Mouse (Mus musculus) neural tube, embryonic 11.5 days (tissue): ENCODE data around the gene Kpna6. TPM values are rescaled to one million over a fixed set of nuclear protein-coding genes. Genes with fewer than 3 reads are reported as not detected.
A peak's percentile ranks its signal among the peaks of the same experiment; 100 is the strongest.

ENCODE experiments used
- ATAC-seq: fragments of 200-750 bp; cut with Nextera tagmentation; 2 replicates; pipeline ENCODE4 v1.8.0; 2017; ENCODE audit warnings: moderate number of reproducible peaks, mild to moderate bottlenecking, moderate TSS enrichment, moderate library complexity; ENCODE audit not compliant: insufficient read depth, low FRiP score, low TSS enrichment
- DNase-seq: peaks from one replicate; pipeline ENCODE4 v3.0.0-alpha.2; 2015; ENCODE audit warnings: low spot score
- H3K27ac ChIP-seq: fragments of 300-500 bp; sonication (generic); 2 replicates; pipeline ENCODE4 v1.5.1; 2014; ENCODE audit warnings: low read depth, mild to moderate bottlenecking, low read length
- H3K27me3 ChIP-seq: fragments of 300-500 bp; sonication (generic); 2 replicates; pipeline ENCODE4 v1.6.1; 2014; ENCODE audit warnings: mild to moderate bottlenecking, low read length, mixed read lengths; ENCODE audit not compliant: control insufficient read depth, insufficient read depth
- H3K36me3 ChIP-seq: fragments of 300-500 bp; sonication (generic); 2 replicates; pipeline ENCODE4 v1.6.1; 2014; ENCODE audit warnings: mild to moderate bottlenecking, low read length, moderate library complexity, mixed read lengths; ENCODE audit not compliant: control insufficient read depth, insufficient read depth
- H3K4me1 ChIP-seq: fragments of 300-500 bp; sonication (generic); 2 replicates; pipeline ENCODE4 v1.6.1; 2014; ENCODE audit warnings: low read length, mixed read lengths; ENCODE audit not compliant: control insufficient read depth, insufficient read depth
- H3K4me2 ChIP-seq: fragments of 300-500 bp; sonication (generic); 2 replicates; pipeline ENCODE4 v1.6.1; 2014; ENCODE audit warnings: low read depth, mild to moderate bottlenecking, moderate library complexity
- H3K4me3 ChIP-seq: fragments of 300-500 bp; sonication (generic); 2 replicates; pipeline ENCODE4 v1.5.1; 2014; ENCODE audit warnings: low read depth, low read length
- H3K9ac ChIP-seq: fragments of 300-500 bp; sonication (generic); 2 replicates; pipeline ENCODE4 v1.6.1; 2014; ENCODE audit warnings: mild to moderate bottlenecking, low read length
- H3K9me3 ChIP-seq: fragments of 300-500 bp; sonication (generic); 2 replicates; pipeline ENCODE4 v1.6.1; 2016; ENCODE audit warnings: low read length; ENCODE audit not compliant: control insufficient read depth
- WGBS: fragments of 180-500 bp; shearing (Covaris S2); extraction: QIAGEN DNeasy Blood & Tissue Kit; methylation state at CpG from one replicate; pipeline ENCODE4 v1.1.7; 2014; 5-methylcytosine and 5-hydroxymethylcytosine counted together
- polyA plus RNA-seq: library from polyadenylated mRNA; unstranded; fragments of >200 nt; fragmentation: Nextera tagmentation; extraction: Ambion mirVana; gene quantifications from 2 replicates; pipeline ENCODE4 v1.2.1, GENCODE M21; 2014

Kpna6 gene
- polyA plus RNA-seq, 1 experiment from 2014 or later = 15.7 TPM

DNA sequence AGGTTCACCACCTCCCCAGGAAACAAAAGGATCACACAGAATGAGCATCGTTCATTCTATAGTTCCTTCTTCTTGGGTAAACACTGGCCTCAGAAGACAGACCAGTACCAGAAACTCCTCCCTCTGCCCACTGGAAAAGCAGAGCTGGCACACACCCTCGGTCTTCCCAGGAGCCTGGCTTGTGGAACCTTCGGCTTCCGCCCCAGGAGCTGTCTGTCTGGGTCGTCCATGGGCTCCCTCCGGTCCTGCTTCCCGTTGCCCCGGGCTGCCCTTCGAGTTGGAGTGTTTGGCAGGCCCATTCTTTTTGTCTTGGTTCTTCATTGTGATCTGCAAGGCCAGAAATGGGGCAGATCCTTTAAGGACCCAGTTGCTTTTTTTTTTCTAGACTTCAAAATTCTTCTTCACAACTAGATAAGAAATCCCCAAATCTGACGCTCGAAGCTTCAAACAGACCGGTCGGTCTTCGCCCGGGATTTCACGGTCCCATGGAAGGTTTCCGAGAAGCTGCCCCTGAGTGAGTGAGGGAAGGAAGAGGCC, 32.4 kb downstream of the Kpna6 start:
- H3K4me3 ChIP-seq = peak overlapping the region; percentile 67
- no peak for DNase-seq
- ATAC-seq = no peak
- H3K27me3 ChIP-seq = no peaks in the 10 kb centered on the region
- 8% methylated on average over 17 of the region's 17 CpGs for WGBS
- H3K9ac ChIP-seq = peak overlapping the region; percentile 76
- H3K4me2 ChIP-seq = peak overlapping the region; percentile 96
- peaks cover 17% of the 10 kb centered on the region for H3K36me3 ChIP-seq
- peak overlapping the region; percentile 76 for H3K27ac ChIP-seq
- peaks cover 11% of the 10 kb centered on the region for H3K4me1 ChIP-seq
- no peaks in the 10 kb centered on the region for H3K9me3 ChIP-seq

DNA sequence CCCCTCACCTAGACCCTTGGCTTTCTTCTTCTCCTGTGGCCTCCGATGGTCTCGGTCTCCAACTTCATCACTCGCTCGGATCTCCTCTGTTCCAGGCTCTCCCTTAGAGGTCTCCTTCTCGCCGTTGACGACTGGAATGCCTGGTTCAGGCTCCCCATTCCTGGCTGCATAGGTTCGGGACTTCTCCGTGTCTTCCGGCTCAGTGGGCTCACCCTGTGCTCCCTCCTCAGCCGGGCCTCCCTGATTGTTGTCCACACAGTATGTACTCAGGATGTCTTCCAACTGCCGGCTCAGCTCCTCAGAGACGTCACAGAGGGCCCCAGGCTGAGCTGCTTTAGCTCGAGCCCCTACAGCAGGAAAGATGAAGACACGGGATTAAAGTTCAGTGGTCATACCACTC, 33.3 kb downstream of the Kpna6 start:
- ATAC-seq (no peak), DNase-seq (no peak)
- H3K27ac ChIP-seq = no peak overlapping the region
- no peaks in the 10 kb centered on the region for H3K9me3 ChIP-seq
- H3K36me3 ChIP-seq = peaks cover 21% of the 10 kb centered on the region
- WGBS = 89% methylated on average over 15 of the region's 15 CpGs
- H3K4me3 ChIP-seq = no peak overlapping the region; the same call in 1 of the 2 replicates
- peak overlapping the region; percentile 96 for H3K4me2 ChIP-seq
- peaks cover 11% of the 10 kb centered on the region for H3K4me1 ChIP-seq
- no peaks in the 10 kb centered on the region for H3K27me3 ChIP-seq
- H3K9ac ChIP-seq = peak overlapping the region; percentile 23

DNA sequence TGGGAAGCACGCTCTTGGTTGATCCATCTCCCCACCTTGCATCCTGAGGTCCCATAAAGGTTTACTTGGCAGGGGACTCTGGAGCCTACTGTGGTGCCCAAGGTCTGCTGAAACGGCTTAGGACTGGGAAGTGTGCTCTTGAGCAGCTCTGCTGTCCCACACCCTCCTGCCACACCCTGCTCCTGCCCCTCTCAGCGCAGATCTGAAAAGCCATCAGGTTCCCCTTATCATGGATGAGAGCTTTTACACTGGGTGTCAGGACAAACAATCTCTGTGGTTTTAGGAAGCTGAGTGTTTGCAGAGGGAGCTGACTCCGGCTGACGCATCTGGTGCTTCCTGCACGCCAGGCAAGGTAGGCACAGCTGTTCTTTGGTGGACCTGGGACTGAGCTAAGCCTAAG, 38.7 kb downstream of the Kpna6 start:
- Histone ChIP-seq H3K27ac (no peak overlapping the region), H3K4me3 (no peak overlapping the region), H3K27me3 (no peaks in the 10 kb centered on the region), H3K9ac (no peak overlapping the region), H3K4me2 (no peak overlapping the region), H3K36me3 (peaks cover 54% of the 10 kb centered on the region), H3K9me3 (no peaks in the 10 kb centered on the region), H3K4me1 (no peaks in the 10 kb centered on the region)
- DNase-seq (no peak), ATAC-seq (no peak)
- 96% methylated on average over 6 of the region's 6 CpGs for WGBS

DNA sequence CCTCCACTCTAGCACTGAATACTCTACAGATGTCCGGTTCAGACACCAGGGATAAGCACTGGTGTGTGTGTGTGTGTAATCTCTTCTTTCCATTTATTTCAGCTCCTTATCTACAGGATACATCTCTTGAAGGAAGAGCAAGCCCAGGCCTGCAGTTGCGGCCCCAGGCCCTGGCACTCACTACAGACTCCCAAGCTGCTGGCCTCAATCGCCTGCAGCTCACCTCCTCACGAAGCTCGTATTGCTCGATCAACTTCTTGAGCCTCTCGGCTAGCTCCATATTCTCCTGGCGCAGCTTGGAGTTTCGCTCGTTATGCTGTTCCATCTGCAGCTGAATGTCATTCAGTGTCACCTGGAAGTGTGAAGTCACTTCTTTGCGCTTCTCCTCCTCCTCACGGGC, 40.7 kb downstream of the Kpna6 start:
- Histone ChIP-seq H3K9me3 (no peaks in the 10 kb centered on the region), H3K9ac (no peak overlapping the region), H3K4me3 (no peak overlapping the region), H3K27ac (no peak overlapping the region), H3K4me1 (no peaks in the 10 kb centered on the region), H3K4me2 (no peak overlapping the region), H3K27me3 (no peaks in the 10 kb centered on the region), H3K36me3 (peaks cover 60% of the 10 kb centered on the region)
- WGBS = 96% methylated on average over 12 of the region's 12 CpGs
- DNase-seq = no peak
- ATAC-seq = no peak

DNA sequence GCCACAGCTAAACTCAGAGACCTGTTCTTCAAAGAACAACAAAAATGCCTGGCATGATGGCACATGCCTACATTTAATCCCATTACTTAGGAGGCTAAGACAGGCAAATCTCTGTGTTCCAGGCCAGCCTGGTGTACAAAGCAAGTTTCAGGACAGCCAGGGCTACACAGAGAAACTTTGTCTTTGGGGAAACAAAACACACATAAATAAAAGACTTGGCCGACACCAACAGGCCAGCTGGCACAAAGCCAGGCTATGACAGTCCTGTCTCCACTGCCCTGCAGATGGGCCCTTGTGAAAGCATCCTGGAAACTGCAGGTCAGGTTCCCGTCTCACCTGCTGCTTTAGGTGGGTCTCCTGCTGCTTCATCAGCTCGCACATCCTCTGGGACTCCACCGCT, 41.6 kb downstream of the Kpna6 start:
- Histone ChIP-seq H3K9ac (no peak overlapping the region), H3K4me2 (no peak overlapping the region), H3K9me3 (no peaks in the 10 kb centered on the region), H3K27me3 (no peaks in the 10 kb centered on the region), H3K4me1 (no peaks in the 10 kb centered on the region; the same call in 1 of the 2 replicates), H3K4me3 (no peak overlapping the region), H3K27ac (no peak overlapping the region), H3K36me3 (peaks cover 55% of the 10 kb centered on the region)
- DNase-seq (no peak), ATAC-seq (no peak)
- 92% methylated on average over 4 of the region's 4 CpGs for WGBS

DNA sequence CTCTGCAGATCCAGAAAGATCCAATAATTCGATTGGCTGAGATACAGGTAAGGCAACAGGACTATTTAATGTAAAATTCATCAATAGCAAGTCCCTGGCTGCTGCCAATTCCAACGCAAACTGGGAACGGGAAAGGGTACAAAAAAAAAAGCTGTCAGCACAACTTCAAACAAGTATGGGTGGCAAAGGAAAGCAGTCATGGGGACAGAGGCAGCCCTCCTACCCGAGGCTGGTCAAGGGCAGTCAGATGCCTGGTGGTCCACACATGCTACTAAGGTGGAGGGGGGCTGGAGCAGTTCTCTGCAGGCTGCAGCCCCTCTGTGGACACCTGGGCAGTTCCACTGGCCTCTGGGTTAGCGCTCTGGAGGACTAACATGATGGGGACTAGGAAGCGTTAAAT, 46.5 kb downstream of the Kpna6 start:
- H3K9me3 ChIP-seq = no peaks in the 10 kb centered on the region
- WGBS = 78% methylated on average over 6 of the region's 6 CpGs
- ATAC-seq (no peak), DNase-seq (no peak)
- H3K27me3 ChIP-seq = no peaks in the 10 kb centered on the region
- no peak overlapping the region for H3K27ac ChIP-seq
- H3K36me3 ChIP-seq = peaks cover 29% of the 10 kb centered on the region
- no peak overlapping the region for H3K4me3 ChIP-seq
- H3K4me1 ChIP-seq = peaks cover 22% of the 10 kb centered on the region
- no peak overlapping the region for H3K4me2 ChIP-seq
- H3K9ac ChIP-seq = no peak overlapping the region

DNA sequence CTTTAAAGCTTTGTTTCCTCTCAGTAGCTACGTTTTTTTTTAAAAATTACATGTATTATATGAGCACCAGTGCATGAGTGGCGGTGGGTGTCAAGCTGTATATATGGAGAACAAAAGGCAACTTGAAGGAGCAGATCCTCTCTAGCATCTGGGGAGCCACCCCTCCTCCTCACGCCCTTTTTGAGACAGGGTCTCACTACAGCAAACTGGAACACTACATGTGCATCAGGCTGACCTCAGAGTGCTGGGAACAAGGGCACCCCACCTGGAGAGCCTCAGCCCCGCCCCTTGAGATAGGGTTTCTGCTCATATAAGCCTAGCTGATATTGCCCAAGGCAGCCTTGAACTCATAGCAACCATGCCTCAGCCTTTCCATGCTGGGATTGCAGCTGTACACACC, 47.1 kb downstream of the Kpna6 start:
- no peak overlapping the region for H3K9ac ChIP-seq
- 47% methylated on average over 4 of the region's 4 CpGs for WGBS

DNA sequence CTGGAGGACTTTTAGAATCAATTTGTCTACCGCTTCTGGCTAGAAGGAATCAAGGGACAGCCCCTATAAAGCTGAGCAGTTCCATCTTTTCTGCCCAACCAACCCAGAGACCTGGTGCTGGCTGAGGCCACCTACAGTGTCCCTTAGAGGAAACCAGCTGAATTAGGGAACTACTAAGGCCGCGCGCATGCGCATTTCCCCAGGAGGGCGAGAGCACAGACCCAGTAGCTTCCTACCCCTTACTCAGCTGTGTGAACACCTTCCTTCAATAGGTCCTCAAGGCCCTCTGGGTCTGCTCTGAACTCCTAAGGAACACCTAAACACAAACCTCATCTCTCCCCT, 47.6 kb downstream of the Kpna6 start:
- peaks cover 22% of the 10 kb centered on the region for H3K36me3 ChIP-seq
- DNase-seq = peak; percentile 73
- WGBS = 3% methylated on average over 6 of the region's 6 CpGs

More for the DNA sequence above, 47.1 kb downstream of the Kpna6 start:
- peaks cover 22% of the 10 kb centered on the region for H3K4me1 ChIP-seq
- H3K4me2 ChIP-seq = no peak overlapping the region
- no peak overlapping the region for H3K27ac ChIP-seq
- peaks cover 26% of the 10 kb centered on the region for H3K36me3 ChIP-seq
- no peak for DNase-seq
- no peaks in the 10 kb centered on the region for H3K9me3 ChIP-seq
- no peaks in the 10 kb centered on the region for H3K27me3 ChIP-seq
- no peak overlapping the region for H3K4me3 ChIP-seq
- ATAC-seq = no peak

DNA sequence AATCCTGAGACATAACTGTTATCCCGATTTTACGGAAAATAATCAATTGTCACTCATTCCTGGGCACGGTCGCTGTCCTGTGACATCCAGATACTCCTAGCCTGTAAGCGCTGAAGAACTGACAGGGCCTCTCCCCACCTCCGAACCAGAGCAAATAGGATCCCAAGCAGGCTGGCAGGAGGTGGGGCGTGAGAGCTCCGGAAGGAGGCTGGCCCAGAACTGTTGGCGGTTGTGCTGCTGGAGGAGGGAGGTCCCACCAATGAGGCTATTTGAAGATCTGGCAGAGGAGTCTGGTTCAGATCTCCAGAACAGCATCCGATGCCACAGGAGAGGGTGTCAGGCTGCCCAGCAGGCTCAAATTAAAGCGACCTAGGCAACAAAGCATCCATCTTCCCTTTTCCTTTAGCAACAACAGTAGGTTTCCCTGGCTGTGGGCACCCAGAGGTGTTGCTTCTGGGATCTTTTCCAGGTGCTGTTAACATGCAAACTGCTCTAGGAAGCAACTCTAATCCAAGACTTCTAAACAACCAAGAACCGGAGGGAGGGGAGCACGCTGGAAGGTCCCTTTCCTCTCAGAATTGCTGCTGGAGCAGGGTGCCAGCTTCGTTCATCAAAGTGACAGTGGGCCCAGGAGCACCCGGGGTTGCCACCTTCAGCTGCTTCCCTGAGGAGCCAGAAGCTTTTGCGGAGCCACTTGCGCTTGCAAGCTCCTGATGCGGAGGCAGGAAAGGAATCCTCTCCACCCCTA, 48.1 kb downstream of the Kpna6 start:
- Histone ChIP-seq H3K27me3 (no peaks in the 10 kb centered on the region), H3K9me3 (no peaks in the 10 kb centered on the region), H3K4me3 (peak overlapping the region; percentile 59), H3K27ac (peak overlapping the region; percentile 84), H3K36me3 (peaks cover 19% of the 10 kb centered on the region), H3K4me2 (peak overlapping the region; percentile 79), H3K9ac (peak overlapping the region; percentile 77), H3K4me1 (peaks cover 22% of the 10 kb centered on the region)
- peak; percentile 86 for DNase-seq
- WGBS = 2% methylated on average over 18 of the region's 18 CpGs
- ATAC-seq = peak; percentile 77

More for the DNA sequence above, 47.6 kb downstream of the Kpna6 start:
- H3K27ac ChIP-seq = peak overlapping the region; percentile 58; the same call in 1 of the 2 replicates
- H3K4me2 ChIP-seq = peak overlapping the region; percentile 79
- no peak for ATAC-seq
- peaks cover 22% of the 10 kb centered on the region for H3K4me1 ChIP-seq
- peak overlapping the region; percentile 77 for H3K9ac ChIP-seq
- peak overlapping the region; percentile 59; the same call in 1 of the 2 replicates for H3K4me3 ChIP-seq
- no peaks in the 10 kb centered on the region for H3K9me3 ChIP-seq
- no peaks in the 10 kb centered on the region for H3K27me3 ChIP-seq
